Mouse (Mus musculus) left cerebral cortex, postnatal 10 days (tissue): ENCODE measurements around the gene Lmx1b. TPM values are rescaled to one million over a fixed set of nuclear protein-coding genes. Genes with fewer than 3 reads are reported as not detected.

Experiments used
- DNase-seq, 2 experiments: peaks; one replicate each; pipeline ENCODE4 v3.0.0; 2021 to 2022; ENCODE audit warnings: low spot score in 2 of 2, mixed read lengths in 1 of 2; ENCODE audit errors: extremely low spot score in 1 of 2
- intact Hi-C: fragments of 180-260 bp; cut with DNase I; formaldehyde crosslinking; loops from one replicate; pipeline ENCODE4 v1.15.1; 2025
- total RNA-seq, 2 experiments: library from RNA; stranded (reverse); gene quantifications; 2 replicates each; pipeline ENCODE4 v1.2.3; 2021

Lmx1b gene
- total RNA-seq, result under 1 TPM; 0.30 to 0.32 TPM

DNA sequence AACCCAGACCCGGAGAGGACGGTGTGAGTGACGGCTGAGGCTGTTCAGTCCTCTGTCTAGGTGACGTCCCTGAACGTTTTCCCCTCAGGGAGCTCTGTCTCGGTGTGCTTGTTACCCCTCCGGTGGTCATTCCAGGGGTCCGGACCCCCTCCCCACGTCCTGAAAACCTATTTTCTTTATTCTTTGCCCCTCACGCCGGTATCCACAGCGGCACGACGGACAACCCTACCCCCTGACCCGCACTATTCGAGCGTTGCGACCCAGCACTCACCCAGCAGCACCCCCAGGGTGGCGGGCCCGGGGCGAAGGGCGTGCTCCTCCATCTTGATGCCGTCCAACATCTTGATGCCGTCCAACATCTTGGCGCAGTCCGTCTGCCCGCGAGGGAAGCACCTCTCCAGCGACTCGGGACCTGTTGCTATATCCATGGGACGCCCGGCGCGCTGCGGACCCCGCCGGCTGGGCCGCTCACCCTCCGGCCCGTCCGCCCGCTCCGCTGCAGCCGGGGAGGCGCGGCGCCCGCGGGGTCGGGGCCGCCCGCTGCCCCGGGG lies at the start of gene Lmx1b:
Gene Lmx1b (minus strand): TSS at position 341 of the 551 bp plus-strand sequence.
- DNase-seq, result peak in 1 of 2 experiments; percentile 26
- intact Hi-C loops, result loop anchor here (5.0 kb wide), 1 partner anchor 153 kb away; no protein-coding TSS in a partner anchor

DNA sequence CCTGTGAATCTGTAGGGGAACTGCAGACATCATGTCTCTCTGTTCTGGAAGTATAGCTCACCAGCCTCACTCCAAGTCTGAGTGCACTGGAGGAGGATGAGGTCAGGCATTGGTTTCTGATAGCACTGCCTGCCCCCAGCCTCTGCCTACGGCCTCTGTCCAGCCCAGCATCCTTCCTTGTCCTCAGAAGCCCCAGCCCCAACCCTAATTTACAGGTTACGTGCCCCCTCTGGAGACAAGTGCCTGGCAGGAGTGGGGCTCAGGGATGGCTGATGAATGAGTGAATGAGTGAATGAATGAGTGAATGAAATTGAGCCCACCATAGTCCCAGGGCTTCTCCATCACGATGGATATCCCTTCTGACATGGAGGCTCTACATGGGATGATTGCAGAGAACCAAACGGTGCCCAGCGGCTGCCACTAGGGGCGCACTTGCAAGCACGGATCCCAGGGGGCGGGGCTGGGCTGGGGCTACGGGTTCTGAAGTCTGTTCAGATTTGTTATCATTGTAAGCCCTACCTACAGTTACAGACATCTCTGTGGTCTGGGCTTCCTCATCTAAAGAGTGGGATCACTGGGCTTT lies 49.7 kb upstream of the Lmx1b start:
- DNase-seq, result peak in 1 of 2 experiments; percentile 65
- intact Hi-C loops, result no loop called here

- no peak for DNase-seq
- intact Hi-C loops, result no loop called here
Measured at GRCm38 (mm10) chr2:33689155-33689879, 49.0 kb upstream of the Lmx1b start.

DNA sequence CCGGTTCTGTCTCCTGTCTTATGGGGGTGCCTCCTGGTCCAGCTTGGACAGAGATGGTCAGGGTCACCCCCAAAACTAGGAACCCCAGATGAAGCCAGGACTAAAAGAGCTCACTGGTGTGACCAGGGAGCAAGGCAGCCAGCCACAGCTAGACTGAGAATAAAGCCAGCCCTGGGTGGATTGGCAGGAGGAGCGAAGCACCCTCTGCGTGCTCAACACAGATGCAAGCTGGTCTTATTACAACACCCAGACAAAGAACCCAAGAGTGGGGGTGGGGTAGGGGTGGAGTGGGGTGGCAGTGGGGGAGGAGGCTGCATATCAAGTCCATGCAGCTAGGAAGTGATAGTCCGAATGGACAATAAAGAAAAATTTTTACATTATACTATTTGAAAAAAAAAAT lies 43.3 kb upstream of the Lmx1b start:
- intact Hi-C loops, result no loop called here
- no peak for DNase-seq

DNA sequence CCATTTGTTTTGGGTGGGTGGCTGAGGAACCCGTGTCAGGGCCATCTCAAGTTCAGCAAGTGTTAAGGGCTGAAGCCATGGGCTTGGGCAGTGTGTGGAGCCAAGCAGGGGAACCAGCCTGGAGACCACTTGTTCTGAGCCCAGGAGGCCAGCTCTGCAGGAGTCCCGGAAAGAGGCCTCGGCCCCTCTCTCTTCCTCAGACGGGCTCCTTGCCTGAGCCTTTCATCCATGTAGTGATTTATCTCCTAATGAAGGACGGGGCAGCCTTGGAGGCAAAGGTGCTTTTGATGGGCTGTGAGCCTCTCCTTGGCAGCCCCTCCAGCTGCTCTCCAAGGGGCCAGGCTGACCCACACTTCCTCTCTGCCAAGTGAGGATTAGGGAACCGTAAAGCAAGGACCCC lies 42.8 kb upstream of the Lmx1b start:
- no peak for DNase-seq
- intact Hi-C loops, result no loop called here

GRCm38 (mm10) chr2:33682219-33682618 lies 41.9 kb upstream of the Lmx1b start:
- DNase-seq, result peak; percentile 34 to 73
- intact Hi-C loops, result no loop called here

DNA sequence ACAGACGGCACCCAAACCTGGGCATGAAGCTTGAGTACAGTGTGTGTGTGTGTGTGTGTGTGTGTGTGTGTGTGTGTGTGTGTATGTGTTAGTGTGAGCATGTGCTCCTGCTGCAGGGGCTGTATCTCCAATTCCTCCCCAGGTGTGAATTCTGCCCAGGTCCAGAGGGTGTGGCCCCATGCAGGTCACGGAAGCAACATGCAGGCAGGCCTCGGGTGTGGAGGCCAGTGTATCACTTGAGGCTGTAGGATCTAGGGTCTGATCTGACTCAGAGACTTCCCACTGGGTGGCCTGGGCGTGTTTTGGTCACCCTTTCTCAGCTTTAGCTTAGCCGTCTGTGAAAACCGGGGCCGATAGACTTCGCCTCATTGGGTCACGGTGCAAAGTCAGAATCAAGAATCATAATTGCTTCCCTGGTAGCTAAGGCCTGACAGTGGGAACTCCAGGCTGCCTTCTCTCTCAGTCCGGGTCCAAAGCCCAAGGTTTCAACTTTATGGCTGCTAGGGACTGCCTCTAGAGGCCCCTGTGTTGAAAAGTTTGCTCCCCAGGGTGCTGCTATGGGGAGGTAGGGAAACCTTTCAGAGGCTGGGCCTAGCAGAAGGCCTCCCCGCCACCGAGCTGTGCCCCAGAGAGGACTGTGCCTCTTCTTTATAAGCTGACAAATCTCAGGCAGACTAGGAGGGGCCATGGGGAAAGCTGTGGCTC lies 38.8 kb upstream of the Lmx1b start:
- DNase-seq, result no peak
- intact Hi-C loops, result no loop called here

- intact Hi-C loops, result no loop called here
- no peak for DNase-seq
Measured at GRCm38 (mm10) chr2:33672701-33673472, 32.6 kb upstream of the Lmx1b start.

DNA sequence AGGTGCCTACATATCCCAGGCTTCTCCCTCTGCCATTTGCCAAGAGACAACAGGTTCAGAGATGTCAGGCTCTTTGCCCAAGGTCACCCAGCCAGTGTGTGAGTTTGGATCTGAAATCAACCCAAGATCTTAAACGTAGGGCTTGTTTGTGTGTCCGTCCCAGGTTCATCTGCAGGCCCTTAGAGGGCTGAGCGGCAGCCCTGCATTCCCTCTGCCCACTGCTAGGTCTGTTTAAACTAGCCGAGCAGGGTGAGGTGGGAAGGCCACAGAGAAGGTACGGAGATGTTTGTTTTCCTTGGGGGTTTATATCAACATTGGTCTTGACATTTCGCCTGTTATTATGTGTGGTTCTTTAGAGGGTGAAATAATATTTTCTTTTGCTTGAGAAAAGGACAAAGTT lies 28.4 kb upstream of the Lmx1b start:
- intact Hi-C loops, result no loop called here

GRCm38 (mm10) chr2:33666388-33666945 lies 26.2 kb upstream of the Lmx1b start:
- no peak for DNase-seq
- intact Hi-C loops, result no loop called here

More for the DNA sequence above, 28.4 kb upstream of the Lmx1b start:
- no peak for DNase-seq

GRCm38 (mm10) chr2:33665363-33666058 lies 25.2 kb upstream of the Lmx1b start:
- DNase-seq, result peak in 1 of 2 experiments; percentile 71
- intact Hi-C loops, result no loop called here

DNA sequence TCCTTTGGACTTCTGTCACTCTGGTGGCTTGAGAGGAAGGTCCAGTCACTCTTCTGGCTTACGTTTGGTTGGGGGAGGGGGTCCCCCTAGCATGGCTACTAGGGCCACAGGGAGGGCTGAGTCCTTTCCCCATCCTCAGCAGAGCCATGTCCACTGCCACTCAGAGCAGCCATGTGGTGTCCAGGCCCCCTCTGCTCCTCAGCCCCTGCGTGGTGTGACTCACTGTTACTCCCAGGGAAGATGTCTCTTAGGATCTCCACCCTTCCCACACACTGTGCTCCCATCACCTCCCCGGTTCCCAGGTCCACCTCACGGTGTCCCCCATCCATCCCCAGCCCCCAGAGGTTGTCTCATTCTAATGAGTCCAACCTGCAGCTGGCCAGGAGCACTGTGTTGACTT lies 24.4 kb upstream of the Lmx1b start:
- intact Hi-C loops, result loop anchor here (5.0 kb wide), 1 partner anchor 43 kb away; no protein-coding TSS in a partner anchor
- DNase-seq, result no peak

DNA sequence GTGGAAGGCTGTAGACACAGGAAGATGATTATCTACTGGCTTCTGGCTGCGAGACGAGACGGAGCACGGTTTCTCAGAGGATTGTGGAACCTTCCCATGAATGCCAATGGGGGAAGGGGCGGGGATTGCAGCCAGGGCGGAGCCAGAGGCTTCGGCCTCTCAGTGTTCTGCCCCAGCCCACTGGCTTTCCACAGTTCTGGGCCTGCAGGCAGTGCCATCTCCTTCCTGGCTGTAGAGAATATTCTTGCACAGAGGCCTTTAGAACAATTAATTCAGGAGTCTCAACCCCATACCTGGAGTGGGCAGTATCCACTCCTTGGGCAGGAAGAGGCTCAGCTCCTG lies 18.9 kb upstream of the Lmx1b start:
- intact Hi-C loops, result no loop called here
- DNase-seq, result peak in 1 of 2 experiments; percentile 60

GRCm38 (mm10) chr2:33658602-33659287 lies 18.4 kb upstream of the Lmx1b start:
- intact Hi-C loops, result no loop called here
- no peak for DNase-seq

GRCm38 (mm10) chr2:33652517-33653198 lies 12.3 kb upstream of the Lmx1b start:
- intact Hi-C loops, result no loop called here
- peak in 1 of 2 experiments; percentile 16 for DNase-seq

GRCm38 (mm10) chr2:33649371-33649770 lies 9.1 kb upstream of the Lmx1b start:
- intact Hi-C loops, result no loop called here
- DNase-seq, result no peak

DNA sequence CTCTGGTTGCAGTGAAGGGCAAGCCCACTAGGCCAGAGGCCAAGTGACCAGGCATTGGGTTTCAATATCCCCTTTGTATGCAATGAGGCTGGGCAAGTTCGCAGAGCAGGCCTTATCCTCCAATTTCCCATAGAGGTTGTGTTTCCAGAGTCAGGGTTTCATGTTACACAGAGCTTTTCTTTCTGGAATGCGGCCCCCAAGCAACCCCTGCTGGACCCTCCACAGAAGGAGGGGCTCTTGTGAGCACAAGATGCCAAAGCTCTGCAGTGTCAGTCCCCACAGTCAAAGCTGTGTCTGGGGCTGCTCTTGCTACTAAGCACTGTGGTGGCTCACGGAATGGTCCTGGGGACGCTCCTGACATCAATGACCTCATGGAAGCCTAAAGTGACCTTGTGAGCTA lies 8.6 kb upstream of the Lmx1b start:
- no peak for DNase-seq

More for the DNA sequence above, 8.6 kb upstream of the Lmx1b start:
- intact Hi-C loops, result no loop called here
